Mouse (Mus musculus): ENCODE measurements around the gene Cpne4.

DNA sequence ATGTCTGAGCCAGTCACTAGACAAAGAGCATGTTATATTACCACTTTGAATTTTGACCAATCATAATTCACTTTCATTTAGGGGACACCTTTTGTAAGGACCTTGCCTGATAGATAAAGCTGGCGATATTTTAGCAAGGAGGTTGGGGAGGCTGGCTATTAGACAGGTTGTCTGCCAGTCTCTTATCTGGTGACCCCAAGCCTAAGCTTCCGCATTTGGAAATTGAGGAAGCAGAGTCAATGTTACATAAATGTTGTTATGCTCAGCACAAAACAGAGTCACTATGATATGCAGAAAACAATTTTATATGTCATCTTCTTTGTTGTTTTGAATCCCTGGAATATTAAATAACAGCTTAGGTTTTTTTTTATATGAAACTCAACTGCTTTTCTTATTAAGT, 267.6 kb downstream of the Cpne4 start:
- TF ChIP-seq CTCF (IDR thresholded peaks at IDR 0.05; ENCODE audit: low read depth) (no peak), EP300 (IDR thresholded peaks at IDR 0.05; ENCODE audit: low read depth) (no peak)
